Mouse (Mus musculus) embryonic facial prominence, embryonic 13.5 days (tissue): ENCODE measurements around the gene Ehd1. TPM values are rescaled to one million over a fixed set of nuclear protein-coding genes. Genes with fewer than 3 reads are reported as not detected.
A peak's percentile ranks its signal among the peaks of the same experiment; 100 is the strongest.

ENCODE experiments used
- ATAC-seq: fragments of 200-750 bp; cut with Nextera tagmentation; 2 replicates; pipeline ENCODE4 v1.8.0; 2017; ENCODE audit warnings: low read depth; ENCODE audit not compliant: insufficient number of reproducible peaks, insufficient read depth, low FRiP score, low TSS enrichment
- H3K27ac ChIP-seq: fragments of 300-500 bp; sonication (generic); 2 replicates; pipeline ENCODE4 v1.5.1; 2015; ENCODE audit warnings: moderate library complexity, mild to moderate bottlenecking, inconsistent platforms
- H3K27me3 ChIP-seq: fragments of 300-500 bp; sonication (generic); 2 replicates; pipeline ENCODE4 v1.6.1; 2015; ENCODE audit warnings: mild to moderate bottlenecking, inconsistent platforms
- H3K36me3 ChIP-seq: fragments of 300-500 bp; sonication (generic); 2 replicates; pipeline ENCODE4 v1.6.1; 2015; ENCODE audit warnings: mild to moderate bottlenecking, inconsistent platforms
- H3K4me1 ChIP-seq: fragments of 300-500 bp; sonication (generic); 2 replicates; pipeline ENCODE4 v1.6.1; 2015; ENCODE audit warnings: inconsistent platforms
- H3K4me2 ChIP-seq: fragments of 300-500 bp; sonication (generic); 2 replicates; pipeline ENCODE4 v1.6.1; 2015; ENCODE audit warnings: moderate library complexity, mild to moderate bottlenecking, inconsistent platforms
- H3K4me3 ChIP-seq: fragments of 300-500 bp; sonication (generic); 2 replicates; pipeline ENCODE4 v1.5.1; 2015; ENCODE audit warnings: mild to moderate bottlenecking, inconsistent platforms
- H3K9ac ChIP-seq: fragments of 300-500 bp; sonication (generic); 2 replicates; pipeline ENCODE4 v1.6.1; 2015; ENCODE audit warnings: mild to moderate bottlenecking, inconsistent platforms
- H3K9me3 ChIP-seq: fragments of 300-500 bp; sonication (generic); 2 replicates; pipeline ENCODE4 v1.6.1; 2016; ENCODE audit warnings: inconsistent platforms
- WGBS: fragments of 180-500 bp; shearing (Covaris S2); methylation state at CpG from one replicate; pipeline ENCODE4 v1.1.7; 2015; ENCODE audit warnings: mixed read lengths; 5-methylcytosine and 5-hydroxymethylcytosine counted together
- polyA plus RNA-seq: library from polyadenylated mRNA; unstranded; fragments of >200 nt; fragmentation: Nextera tagmentation; extraction: Ambion mirVana; gene quantifications from 2 replicates; pipeline ENCODE4 v1.2.1, GENCODE M21; 2015

The Ehd1 gene
- polyA plus RNA-seq, 1 experiment from 2014 or later, result 64.7 TPM

- Histone ChIP-seq H3K4me3 (no peak overlapping the region), H3K4me2 (no peak overlapping the region), H3K4me1 (0 out of 2 replicates have a peak, but pooled peaks cover 6% of the 10 kb centered on the region), H3K27me3 (no peaks in the 10 kb centered on the region), H3K9me3 (no peaks in the 10 kb centered on the region), H3K36me3 (peaks cover 77% of the 10 kb centered on the region), H3K27ac (no peak overlapping the region), H3K9ac (no peak overlapping the region)
- no peak for ATAC-seq
- 91% methylated on average over 5 of the region's 5 CpGs for WGBS
Measured at GRCm38 (mm10) chr19:6292262-6292661, 15.7 kb downstream of the Ehd1 start.

- 92% methylated on average over 17 of the region's 17 CpGs for WGBS
- Histone ChIP-seq H3K4me1 (no peaks in the 10 kb centered on the region), H3K4me3 (no peak overlapping the region), H3K9ac (no peak overlapping the region), H3K27ac (no peak overlapping the region), H3K4me2 (no peak overlapping the region), H3K9me3 (no peaks in the 10 kb centered on the region), H3K36me3 (peaks cover 87% of the 10 kb centered on the region), H3K27me3 (no peaks in the 10 kb centered on the region)
- ATAC-seq, result no peak
Measured at GRCm38 (mm10) chr19:6294301-6294700, 17.8 kb downstream of the Ehd1 start.

GRCm38 (mm10) chr19:6296551-6297210, 20.2 kb downstream of the Ehd1 start:
- 0 out of 2 replicates have a peak overlapping the region, but pooled peaks have one; percentile 49 for H3K9ac ChIP-seq
- H3K4me3 ChIP-seq, result no peak overlapping the region
- H3K4me1 ChIP-seq, result no peaks in the 10 kb centered on the region
- no peak for ATAC-seq
- H3K4me2 ChIP-seq, result no peak overlapping the region
- WGBS, result 87% methylated on average over 5 of the region's 5 CpGs
- no peaks in the 10 kb centered on the region for H3K27me3 ChIP-seq
- H3K27ac ChIP-seq, result no peak overlapping the region
- no peaks in the 10 kb centered on the region for H3K9me3 ChIP-seq
- H3K36me3 ChIP-seq, result peaks cover 87% of the 10 kb centered on the region

- Histone ChIP-seq H3K4me3 (no peak overlapping the region), H3K4me1 (peaks cover 7% of the 10 kb centered on the region), H3K27me3 (no peaks in the 10 kb centered on the region), H3K4me2 (no peak overlapping the region), H3K9me3 (no peaks in the 10 kb centered on the region), H3K36me3 (peaks cover 79% of the 10 kb centered on the region), H3K27ac (no peak overlapping the region), H3K9ac (no peak overlapping the region)
- WGBS, result 94% methylated on average over 9 of the region's 9 CpGs
- ATAC-seq, result no peak
Measured at GRCm38 (mm10) chr19:6297641-6298040, 21.1 kb downstream of the Ehd1 start.

GRCm38 (mm10) chr19:6299003-6299402, 22.5 kb downstream of the Ehd1 start:
- Histone ChIP-seq H3K27me3 (no peaks in the 10 kb centered on the region), H3K4me1 (peaks cover 9% of the 10 kb centered on the region), H3K27ac (no peak overlapping the region), H3K4me2 (no peak overlapping the region), H3K36me3 (peaks cover 71% of the 10 kb centered on the region), H3K9ac (no peak overlapping the region), H3K9me3 (no peaks in the 10 kb centered on the region), H3K4me3 (no peak overlapping the region)
- ATAC-seq, result no peak
- WGBS, result 67% methylated on average over 4 of the region's 4 CpGs

- H3K4me1 ChIP-seq, result peaks cover 9% of the 10 kb centered on the region
- no peak overlapping the region for H3K4me3 ChIP-seq
- no peak for ATAC-seq
- H3K9me3 ChIP-seq, result no peaks in the 10 kb centered on the region
- H3K27ac ChIP-seq, result peak overlapping the region; percentile 24
- H3K9ac ChIP-seq, result no peak overlapping the region
- no peak overlapping the region for H3K4me2 ChIP-seq
- WGBS, result 83% methylated on average over 7 of the region's 7 CpGs
- H3K36me3 ChIP-seq, result peaks cover 65% of the 10 kb centered on the region
- H3K27me3 ChIP-seq, result no peaks in the 10 kb centered on the region
Measured at GRCm38 (mm10) chr19:6299450-6300267, 23.1 kb downstream of the Ehd1 start.

- Histone ChIP-seq H3K9ac (no peak overlapping the region), H3K27ac (peak overlapping the region; percentile 24; the same call in 1 of the 2 replicates), H3K4me3 (no peak overlapping the region), H3K36me3 (peaks cover 57% of the 10 kb centered on the region), H3K4me1 (peaks cover 10% of the 10 kb centered on the region), H3K9me3 (no peaks in the 10 kb centered on the region), H3K27me3 (no peaks in the 10 kb centered on the region), H3K4me2 (no peak overlapping the region)
- ATAC-seq, result no peak
- WGBS, result 57% methylated on average over 7 of the region's 7 CpGs
Measured at GRCm38 (mm10) chr19:6300402-6300841, 23.9 kb downstream of the Ehd1 start.

- H3K36me3 ChIP-seq, result peaks cover 40% of the 10 kb centered on the region
- H3K4me1 ChIP-seq, result peaks cover 21% of the 10 kb centered on the region
- peak overlapping the region; percentile 51; the same call in 1 of the 2 replicates for H3K27ac ChIP-seq
- no peak for ATAC-seq
- H3K27me3 ChIP-seq, result no peaks in the 10 kb centered on the region
- H3K4me3 ChIP-seq, result no peak overlapping the region
- no peaks in the 10 kb centered on the region for H3K9me3 ChIP-seq
- no peak overlapping the region for H3K4me2 ChIP-seq
- 94% methylated on average over 5 of the region's 5 CpGs for WGBS
- 0 out of 2 replicates have a peak overlapping the region, but pooled peaks have one; percentile 8 for H3K9ac ChIP-seq
Measured at GRCm38 (mm10) chr19:6302114-6302513, 25.6 kb downstream of the Ehd1 start.

- Histone ChIP-seq H3K4me3 (no peak overlapping the region), H3K27me3 (no peaks in the 10 kb centered on the region), H3K9ac (0 out of 2 replicates have a peak overlapping the region, but pooled peaks have one; percentile 8), H3K9me3 (no peaks in the 10 kb centered on the region), H3K4me1 (peaks cover 25% of the 10 kb centered on the region), H3K4me2 (no peak overlapping the region), H3K27ac (peak overlapping the region; percentile 51; the same call in 1 of the 2 replicates), H3K36me3 (peaks cover 36% of the 10 kb centered on the region)
- 38% methylated on average over 4 of the region's 4 CpGs for WGBS
- ATAC-seq, result no peak
Measured at GRCm38 (mm10) chr19:6302522-6302921, 26.0 kb downstream of the Ehd1 start.

GRCm38 (mm10) chr19:6303831-6304230, 27.3 kb downstream of the Ehd1 start:
- no peaks in the 10 kb centered on the region for H3K27me3 ChIP-seq
- no peak overlapping the region for H3K9ac ChIP-seq
- ATAC-seq, result no peak
- no peak overlapping the region for H3K27ac ChIP-seq
- peaks cover 23% of the 10 kb centered on the region for H3K36me3 ChIP-seq
- peaks cover 30% of the 10 kb centered on the region for H3K4me1 ChIP-seq
- H3K4me3 ChIP-seq, result no peak overlapping the region
- no peak overlapping the region for H3K4me2 ChIP-seq
- no peaks in the 10 kb centered on the region for H3K9me3 ChIP-seq
- WGBS, result 87% methylated on average over 6 of the region's 6 CpGs

GRCm38 (mm10) chr19:6304787-6305516, 28.4 kb downstream of the Ehd1 start:
- no peak overlapping the region for H3K4me2 ChIP-seq

More at GRCm38 (mm10) chr19:6304787-6305516, 28.4 kb downstream of the Ehd1 start:
- Histone ChIP-seq H3K9ac (no peak overlapping the region), H3K4me3 (no peak overlapping the region), H3K9me3 (no peaks in the 10 kb centered on the region), H3K27ac (no peak overlapping the region), H3K36me3 (peaks cover 16% of the 10 kb centered on the region), H3K27me3 (no peaks in the 10 kb centered on the region), H3K4me1 (peaks cover 32% of the 10 kb centered on the region)
- no peak; the same call in 1 of the 2 replicates for ATAC-seq
- WGBS, result 23% methylated on average over 5 of the region's 5 CpGs
